Mouse (Mus musculus): Measurements from ENCODE around the gene Eif4e1b.

- TF ChIP-seq POLR2A (IDR thresholded peaks at IDR 0.05; ENCODE audit: extremely low read depth, insufficient read depth, low read length) = no peak
- TF ChIP-seq CTCF (IDR thresholded peaks at IDR 0.05; ENCODE audit: low read depth, low read length) = peak; percentile 63
Observed at GRCm38 (mm10) chr13:54758045-54758755, 25.6 kb upstream of the Eif4e1b start.

Measured in liver, adult 2 months (tissue).